Comparison of ENCODE assay signal across 20 mouse cellular contexts in the genomic region with DNA sequence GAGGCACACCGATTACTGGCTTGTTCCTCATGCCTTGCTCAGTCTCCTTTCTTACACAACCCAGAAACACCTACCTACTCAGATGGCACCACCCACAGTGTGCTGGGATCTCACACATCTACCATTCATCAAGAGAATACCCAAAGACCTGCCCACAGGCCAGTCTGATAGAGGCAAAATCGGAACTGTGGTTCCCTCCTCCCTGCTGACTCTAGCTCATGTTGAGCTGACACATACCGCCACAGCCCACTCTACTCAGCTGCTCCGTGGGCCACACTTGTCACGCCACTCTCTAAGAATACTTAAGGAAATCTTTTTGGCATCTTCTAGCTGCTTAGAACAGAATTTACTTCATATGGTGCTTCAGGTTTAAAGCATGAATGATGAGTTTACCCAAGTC. TPM values are rescaled to one million over a fixed set of nuclear protein-coding genes. Genes with fewer than 3 reads are reported as not detected.
A peak's percentile ranks its signal among the peaks of the same experiment; 100 is the strongest.
DNase-seq lines count a peak whose midpoint lies in the region; TF ChIP-seq lines count a peak whose summit lies in the region.
"Had no signal": no experiment of that assay in that cellular context is flagged by ENCODE, and none has a peak within 500 bp of the region (broad histone marks: within the 10 kb centered on the region; RNA-seq: fewer than 3 reads in every experiment).

No protein-coding gene starts in this region.

- no peak for TF ChIP-seq CTCF in left cerebral cortex, adult 2 months (IDR thresholded peaks at IDR 0.05)

- no peak overlapping the region; the same call in 1 of the 2 replicates for H3K27ac ChIP-seq in left cerebral cortex, adult 2 months
- H3K27ac ChIP-seq: gastrocnemius, adult 2 months; heart, embryonic 15.5 days; hindbrain, embryonic 10.5 days; hindbrain, postnatal 0 days; kidney, embryonic 15.5 days; macrophage; midbrain, embryonic 15.5 days; neural tube, embryonic 13.5 days had no signal

- peak; percentile 87 for DNase-seq in right cerebral cortex, adult 18-20 months
- DNase-seq in right cerebral cortex, postnatal 4 days: no peak
- peak; percentile 35 to 49 for DNase-seq in left cerebral cortex, adult 2 months (ENCODE audit: extremely low spot score in 1 of 2, low spot score in 2 of 2)
- peak; percentile 25 to 54 for DNase-seq in right cerebral cortex, postnatal 10 days (ENCODE audit: low spot score in 2 of 2)
- DNase-seq in embryo, embryonic 11 days: no peak
- DNase-seq in cerebellum, postnatal 4 days (ENCODE audit: low spot score in 2 of 2): no peak
- no peak for DNase-seq in embryo, embryonic 10.5 days (ENCODE audit: low spot score)
- DNase-seq: B cell, adult 2 months; cerebellum, adult 18-20 months; cerebellum, postnatal 14 days; gastrocnemius, adult 2 months; kidney, postnatal 36 days; thymus, postnatal 25 days had no signal

- intact Hi-C loops in left cerebral cortex, adult 2 months (cut with DNase I): loop anchor here (1.0 to 5.0 kb wide), 4 partner anchors 68 to 593 kb away; no protein-coding TSS in a partner anchor

- H3K4me3 ChIP-seq in left cerebral cortex, adult 2 months: no peak overlapping the region
- H3K4me3 ChIP-seq: gastrocnemius, adult 2 months; heart, embryonic 15.5 days; hindbrain, embryonic 10.5 days; kidney, embryonic 15.5 days; midbrain, embryonic 15.5 days; neural tube, embryonic 13.5 days had no signal

RNA-seq across cellular contexts. Expression of gene Kctd3, which starts 31.7 kb away (rescaled TPM):
- total RNA-seq in left cerebral cortex, adult 2 months (2021): 10 to 100 TPM; 81.3 to 87.4 TPM

Comparison
In these comparisons a context has a peak if more than half of its experiments do, and no peak if none do; other contexts are left out.
1. DNase-seq: peak in right cerebral cortex, adult 18-20 months (single experiment), left cerebral cortex, adult 2 months (2 of 2) and right cerebral cortex, postnatal 10 days (2 of 2); none in right cerebral cortex, postnatal 4 days (single experiment), embryo, embryonic 11 days (single experiment), cerebellum, postnatal 4 days (0 of 2) and embryo, embryonic 10.5 days (single experiment).